Mouse (Mus musculus) embryonic stem cell, embryonic (primary cell): ENCODE measurements around the gene Apol9b.
"Not testable (repeated sequence)": the region's sequence is repeated elsewhere in the genome, so short reads cannot be mapped to it uniquely, and the experiment has no call there.

ENCODE experiments used
- CTCF ChIA-PET, 4 experiments: fragments of 300-600 bp in 2 of 4; fragments of 350-600 bp in 2 of 4; sonication (Branson Sonifier 250); formaldehyde crosslinking; loops; one replicate each; lab custom pipeline; 2022; ENCODE audit warnings: inconsistent platforms in 2 of 4; lab: Charles Lee
- POLR2A ChIA-PET, 4 experiments: fragments of 300-600 bp in 2 of 4; fragments of 350-600 bp in 2 of 4; sonication (Branson Sonifier 250); formaldehyde crosslinking; loops; one replicate each; lab custom pipeline; 2022; ENCODE audit warnings: antibody characterized with exemption in 4 of 4, inconsistent platforms in 1 of 4; lab: Charles Lee

The Apol9b gene

GRCm38 (mm10) chr15:77728739-77729138 lies at the start of gene Apol9b:
Gene Apol9b, plus strand, starts transcription at chr15:77729039.
- CTCF ChIA-PET = not testable (repeated sequence)
- POLR2A ChIA-PET = interaction anchor here in 1 of 4 experiments (0.5 kb wide), 1 partner anchor 196 kb away, joined by 3 read pairs; no protein-coding TSS in a partner anchor

GRCm38 (mm10) chr15:77683944-77684343 lies 44.9 kb upstream of the Apol9b start:
- CTCF ChIA-PET, POLR2A ChIA-PET: not testable (repeated sequence)

DNA sequence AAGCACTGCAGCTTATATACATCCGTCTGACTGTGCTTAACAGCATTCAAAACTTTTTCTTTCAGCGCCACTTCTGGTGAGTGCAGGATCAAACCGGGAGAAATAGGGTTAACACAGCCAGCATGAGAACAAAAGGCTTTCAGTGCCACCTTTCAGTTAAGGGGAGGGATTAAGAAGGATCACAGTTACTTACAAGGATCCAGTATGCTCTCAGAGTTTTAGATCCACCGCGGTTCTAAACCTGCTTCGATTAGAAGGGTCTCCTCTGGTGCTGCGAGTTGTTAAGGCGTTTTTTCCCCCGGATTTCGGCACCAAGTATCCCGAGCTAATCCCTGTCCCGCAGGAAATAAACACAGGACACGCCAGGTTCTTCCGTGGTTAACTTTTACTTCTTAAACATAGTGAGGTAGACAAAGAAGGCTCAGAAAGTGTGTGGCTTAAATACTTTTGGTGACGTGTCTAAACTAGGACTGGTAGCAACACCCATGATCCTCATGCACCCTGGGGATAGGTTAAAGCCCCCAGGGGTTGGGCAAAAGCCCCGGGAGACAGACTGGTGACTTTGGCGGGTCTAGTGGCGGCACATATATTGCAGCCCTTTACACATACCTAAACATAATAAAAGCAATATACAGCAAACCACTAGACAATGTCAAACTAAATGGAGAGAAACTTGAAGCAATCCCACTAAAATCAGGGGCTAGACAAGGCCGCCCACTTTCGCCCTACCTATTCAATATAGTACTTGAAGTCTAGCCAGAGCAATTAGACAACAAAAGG lies 37.1 kb upstream of the Apol9b start:
- CTCF ChIA-PET = not testable (repeated sequence)
- POLR2A ChIA-PET = interaction anchor here in 1 of 4 experiments (0.6 kb wide), 1 partner anchor 160 kb away, joined by 4 read pairs; no protein-coding TSS in a partner anchor

GRCm38 (mm10) chr15:77694687-77695295 lies 34.0 kb upstream of the Apol9b start:
- CTCF ChIA-PET, POLR2A ChIA-PET: not testable (repeated sequence)

DNA sequence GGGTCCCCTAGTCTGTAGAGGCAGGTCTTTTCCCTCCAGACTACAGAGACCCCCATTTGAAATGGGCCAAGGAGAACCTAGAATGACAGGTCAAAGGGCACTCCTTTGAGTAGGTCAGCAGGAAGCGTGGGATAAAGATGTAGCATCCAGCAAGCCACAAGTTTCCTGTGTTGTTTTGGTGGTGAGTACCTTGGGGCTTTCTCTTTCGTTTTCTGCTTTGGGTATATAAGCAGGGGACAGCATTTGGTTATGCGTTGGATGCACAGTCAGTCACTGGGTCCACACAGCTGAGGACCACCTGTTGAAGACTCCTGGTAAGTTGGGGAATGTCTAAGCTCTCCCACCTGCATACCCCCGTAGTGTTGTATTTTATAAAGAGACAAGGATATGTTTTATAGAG lies 30.2 kb upstream of the Apol9b start, which contains the start of gene Apol7e:
Gene Apol7e (plus strand): TSS at position 202 of the 400 bp plus-strand sequence.
- POLR2A ChIA-PET, CTCF ChIA-PET: not testable (repeated sequence)

DNA sequence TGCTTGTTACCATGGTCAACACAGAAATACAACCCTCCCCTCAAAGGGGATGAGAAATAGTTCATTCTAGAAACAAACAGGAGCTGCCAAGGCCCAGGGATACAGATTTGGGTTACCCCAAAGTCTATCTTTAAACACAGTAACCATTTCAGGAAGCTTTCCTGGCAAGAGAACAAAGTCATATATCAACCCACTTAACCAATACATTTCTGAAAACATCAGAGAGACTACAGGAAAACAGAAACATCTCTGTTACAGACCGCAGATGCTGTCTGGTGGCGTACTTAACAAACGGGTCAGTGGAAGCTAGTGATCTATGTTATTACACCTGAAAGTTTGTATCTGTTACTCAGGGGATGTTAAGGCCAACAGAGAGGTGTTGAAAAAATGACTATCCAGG lies 23.5 kb upstream of the Apol9b start:
- CTCF ChIA-PET = not testable (repeated sequence)

GRCm38 (mm10) chr15:77708936-77709335 lies 19.9 kb upstream of the Apol9b start:
- POLR2A ChIA-PET, CTCF ChIA-PET: not testable (repeated sequence)

More for the DNA sequence above, 23.5 kb upstream of the Apol9b start:
- POLR2A ChIA-PET = not testable (repeated sequence)

DNA sequence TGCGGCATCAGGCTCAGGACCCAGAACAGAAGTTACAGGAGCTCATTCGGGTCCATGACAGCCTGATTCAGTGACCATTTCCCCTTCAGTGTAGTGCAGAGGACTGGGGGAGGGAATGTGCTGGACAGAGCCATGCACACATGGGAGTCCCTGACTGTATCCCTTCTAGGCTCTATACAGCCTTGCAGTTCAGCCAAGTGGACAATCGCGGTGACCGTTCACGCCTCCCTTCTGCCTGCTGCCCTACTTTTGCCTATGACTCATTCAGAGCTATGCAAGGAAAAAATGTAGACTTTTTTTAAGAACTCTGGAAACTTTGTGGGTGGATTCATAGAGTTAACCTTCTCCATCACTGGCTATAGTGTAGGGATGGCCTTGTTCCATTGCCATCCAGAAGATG lies 10.6 kb upstream of the Apol9b start:
- POLR2A ChIA-PET, CTCF ChIA-PET: not testable (repeated sequence)

GRCm38 (mm10) chr15:77721509-77721908 lies 7.3 kb upstream of the Apol9b start:
- POLR2A ChIA-PET, CTCF ChIA-PET: not testable (repeated sequence)

GRCm38 (mm10) chr15:77724208-77724911 lies 4.5 kb upstream of the Apol9b start:
- CTCF ChIA-PET, POLR2A ChIA-PET: not testable (repeated sequence)

GRCm38 (mm10) chr15:77725393-77726020 lies 3.3 kb upstream of the Apol9b start:
- POLR2A ChIA-PET, CTCF ChIA-PET: not testable (repeated sequence)

- CTCF ChIA-PET, POLR2A ChIA-PET: not testable (repeated sequence)
Measured at GRCm38 (mm10) chr15:77727139-77727538, 1.7 kb upstream of the Apol9b start.

GRCm38 (mm10) chr15:77727745-77728144 lies 1.1 kb upstream of the Apol9b start:
- CTCF ChIA-PET = not testable (repeated sequence)

DNA sequence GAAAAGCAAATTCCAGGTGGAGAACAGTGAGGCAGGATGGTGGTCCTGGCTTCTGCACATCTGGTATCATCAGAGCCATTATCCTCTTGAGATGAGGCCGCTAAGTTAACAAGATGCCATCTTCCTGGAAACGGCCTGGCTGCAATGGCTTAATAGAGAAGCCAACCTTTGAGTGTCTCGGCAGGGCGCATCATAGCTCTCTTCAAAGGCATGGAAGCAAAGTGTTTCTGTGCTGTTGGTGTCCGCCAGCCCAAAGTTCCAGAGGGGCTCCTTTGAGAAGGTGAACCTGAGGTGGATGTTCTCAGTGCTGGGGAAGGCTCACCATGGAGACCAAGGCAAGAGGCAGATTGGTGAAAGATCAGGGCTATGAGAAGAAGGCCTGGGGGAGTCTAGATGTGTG lies 2.8 kb downstream of the Apol9b start:
- POLR2A ChIA-PET = no interaction called here
- CTCF ChIA-PET = no interaction called here

More at GRCm38 (mm10) chr15:77727745-77728144, 1.1 kb upstream of the Apol9b start:
- POLR2A ChIA-PET = not testable (repeated sequence)

DNA sequence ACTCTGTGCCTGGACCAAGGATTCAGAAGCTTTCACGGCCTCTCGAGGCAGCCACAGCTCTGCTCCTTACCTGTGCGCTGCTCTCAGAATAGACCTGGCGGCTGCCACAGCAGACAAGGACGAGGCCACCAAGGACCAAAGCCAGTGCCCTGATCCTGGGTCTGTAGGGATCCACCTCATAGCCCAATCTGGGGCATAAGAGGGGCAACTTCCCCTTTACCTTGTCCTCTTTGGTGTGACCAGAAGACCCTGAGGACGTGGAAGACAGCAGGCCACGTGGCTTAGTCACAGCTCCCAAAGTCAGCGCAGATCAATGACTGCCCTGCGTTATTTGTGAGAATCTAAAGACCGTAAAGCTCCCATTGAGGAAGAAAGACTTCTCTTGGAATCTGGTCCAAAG lies 4.0 kb downstream of the Apol9b start:
- POLR2A ChIA-PET = not testable (repeated sequence)

GRCm38 (mm10) chr15:77733380-77733779 lies 4.5 kb downstream of the Apol9b start:
- CTCF ChIA-PET = not testable (repeated sequence)
- POLR2A ChIA-PET = interaction anchor here in 1 of 4 experiments (0.6 kb wide), 1 partner anchor 187 kb away, joined by 4 read pairs; no protein-coding TSS in a partner anchor

More for the DNA sequence above, 4.0 kb downstream of the Apol9b start:
- CTCF ChIA-PET = not testable (repeated sequence)

DNA sequence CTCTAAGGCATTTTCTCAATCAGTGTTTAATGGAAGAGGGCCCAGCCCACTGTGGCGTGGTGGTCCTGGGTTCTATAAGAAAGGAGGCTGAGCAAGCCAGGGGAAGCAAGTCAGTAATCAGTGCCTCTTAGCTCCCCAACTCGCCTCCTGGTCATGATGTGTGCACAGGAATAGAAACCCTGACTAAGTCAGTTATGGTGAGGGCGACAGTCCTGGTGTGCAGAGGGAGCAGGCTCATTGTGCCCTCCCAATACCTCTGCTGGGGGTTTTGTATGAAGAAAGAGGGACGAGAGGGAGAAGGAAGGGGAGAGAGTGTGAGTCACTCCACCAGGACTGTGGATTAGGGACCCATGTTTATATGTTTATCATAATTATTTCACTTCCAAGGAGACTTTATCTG lies 5.1 kb downstream of the Apol9b start:
- POLR2A ChIA-PET = interaction anchor here in 1 of 4 experiments (0.6 kb wide), 1 partner anchor 188 kb away, joined by 4 read pairs; no protein-coding TSS in a partner anchor
- CTCF ChIA-PET = not testable (repeated sequence)

DNA sequence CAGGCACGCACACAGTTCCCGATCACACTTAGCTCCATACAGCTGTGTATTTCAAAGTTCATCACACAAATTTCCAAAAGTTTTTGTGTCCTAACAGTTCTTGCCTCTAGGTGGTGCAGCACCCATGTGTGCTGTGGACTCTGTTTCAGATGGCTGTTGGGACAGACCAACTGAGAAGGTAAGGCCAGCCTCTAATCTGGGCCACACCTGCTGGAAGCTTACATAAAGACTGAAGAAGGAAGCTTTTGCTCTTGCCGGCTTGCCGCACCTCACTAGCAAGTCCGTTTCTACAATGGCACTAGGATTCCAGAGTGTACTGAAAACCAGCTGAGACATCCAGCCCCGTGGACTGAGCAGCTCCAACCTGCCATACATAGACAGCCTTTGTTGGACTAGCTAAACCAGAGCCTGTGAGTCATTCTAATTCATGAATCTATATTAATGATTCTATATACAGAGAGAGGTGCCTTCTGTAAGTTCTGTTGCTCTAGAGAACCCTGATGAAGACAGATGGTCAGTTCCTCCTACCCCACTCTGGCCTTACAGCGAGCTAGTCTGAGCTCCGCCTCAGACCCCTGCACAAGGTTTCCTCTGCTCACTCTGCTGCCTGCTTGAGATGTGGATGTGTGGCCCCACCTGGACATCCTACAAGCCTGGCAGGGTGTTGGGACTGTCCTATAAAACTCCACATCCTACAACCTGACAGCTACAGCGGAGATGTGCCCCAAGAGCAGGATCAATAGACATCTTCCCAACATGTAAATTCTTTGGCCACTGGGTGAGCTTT lies 11.9 kb downstream of the Apol9b start:
- CTCF ChIA-PET = interaction anchor here (0.6 to 2.0 kb wide), 24 partner anchors 9 to 1453 kb away, joined by 3 to 11 read pairs (median 4); partner anchors contain the start of gene Apol8 (in 2 of the 4)
- POLR2A ChIA-PET = interaction anchor here in 1 of 4 experiments (0.6 to 1.0 kb wide), 2 partner anchors 166 to 230 kb away, joined by 3 read pairs; partner anchors contain the start of gene Eif3d
